Mouse (Mus musculus) hindbrain, embryonic 11.5 days (tissue): ENCODE measurements around the gene Rps6ka1. TPM values are rescaled to one million over a fixed set of nuclear protein-coding genes. Genes with fewer than 3 reads are reported as not detected.
"Not testable (repeated sequence)": the region's sequence is repeated elsewhere in the genome, so short reads cannot be mapped to it uniquely, and the experiment has no call there.

Experiments used
- ATAC-seq: fragments of 200-750 bp; cut with Nextera tagmentation; 2 replicates; pipeline ENCODE4 v1.8.0; 2017; ENCODE audit warnings: mild to moderate bottlenecking, moderate TSS enrichment, moderate library complexity; ENCODE audit not compliant: low FRiP score
- DNase-seq: peaks from one replicate; pipeline ENCODE4 v3.0.0-alpha.2; 2015; ENCODE audit warnings: low spot score
- H3K27ac ChIP-seq: fragments of 300-500 bp; sonication (generic); 2 replicates; pipeline ENCODE4 v1.5.1; 2014; ENCODE audit warnings: mild to moderate bottlenecking, low read depth, low read length
- H3K27me3 ChIP-seq: fragments of 300-500 bp; sonication (generic); 2 replicates; pipeline ENCODE4 v1.6.1; 2014; ENCODE audit warnings: mild to moderate bottlenecking, low read length, moderate library complexity, mixed read lengths; ENCODE audit not compliant: control insufficient read depth, insufficient read depth
- H3K36me3 ChIP-seq: fragments of 300-500 bp; sonication (generic); 2 replicates; pipeline ENCODE4 v1.6.1; 2014; ENCODE audit warnings: mild to moderate bottlenecking, low read length, moderate library complexity, mixed read lengths; ENCODE audit not compliant: control insufficient read depth, insufficient read depth
- H3K4me1 ChIP-seq: fragments of 300-500 bp; sonication (generic); replicated peaks from 2 replicates; pipeline ENCODE4 v1.6.1; 2014; ENCODE audit warnings: low read length, mixed read lengths; ENCODE audit not compliant: control insufficient read depth, insufficient read depth
- H3K4me2 ChIP-seq: fragments of 300-500 bp; sonication (generic); replicated peaks from 2 replicates; pipeline ENCODE4 v1.6.1; 2014; ENCODE audit warnings: mild to moderate bottlenecking, low read depth, low read length
- H3K4me3 ChIP-seq: fragments of 300-500 bp; sonication (generic); 2 replicates; pipeline ENCODE4 v1.5.1; 2014; ENCODE audit warnings: low read depth, low read length
- H3K9ac ChIP-seq: fragments of 300-500 bp; sonication (generic); 2 replicates; pipeline ENCODE4 v1.6.1; 2014; ENCODE audit warnings: low read depth, low read length
- H3K9me3 ChIP-seq: fragments of 300-500 bp; sonication (generic); 2 replicates; pipeline ENCODE4 v1.6.1; 2016; ENCODE audit warnings: low read length; ENCODE audit not compliant: control insufficient read depth
- WGBS: fragments of 180-500 bp; shearing (Covaris S2); extraction: QIAGEN DNeasy Blood & Tissue Kit; methylation state at CpG from one replicate; pipeline ENCODE4 v1.1.7; 2014; 5-methylcytosine and 5-hydroxymethylcytosine counted together
- polyA plus RNA-seq: library from polyadenylated mRNA; unstranded; fragments of >200 nt; fragmentation: Nextera tagmentation; extraction: Ambion mirVana; gene quantifications from 2 replicates; pipeline ENCODE4 v1.2.1, GENCODE M21; 2014

Gene Rps6ka1
- polyA plus RNA-seq, 1 experiment from 2014 or later = 27.9 TPM

DNA sequence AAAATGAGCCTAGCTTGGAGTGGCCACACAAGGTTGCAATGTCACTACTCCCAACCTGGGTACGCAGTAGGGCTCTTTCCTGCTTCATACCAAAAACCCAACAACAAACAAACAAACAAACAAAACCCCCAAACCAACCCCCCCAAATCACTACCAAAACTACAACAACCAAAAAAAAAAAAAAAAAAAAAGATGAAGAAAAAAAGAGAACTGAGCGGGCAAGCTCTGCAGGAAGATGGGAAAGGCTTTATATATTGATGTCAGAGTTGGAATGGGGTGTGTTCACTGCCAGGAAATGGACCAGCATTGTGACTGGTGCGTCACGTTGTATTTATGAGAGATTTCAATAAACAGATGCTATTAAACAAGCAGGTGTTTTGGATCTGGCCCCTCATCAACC lies 33.0 kb downstream of the Rps6ka1 start:
- Histone ChIP-seq H3K27ac (no peak overlapping the region), H3K9me3 (no peaks in the 10 kb centered on the region), H3K36me3 (no peaks in the 10 kb centered on the region), H3K4me1 (no peaks in the 10 kb centered on the region), H3K9ac (no peak overlapping the region), H3K4me2 (no peak overlapping the region), H3K27me3 (no peaks in the 10 kb centered on the region), H3K4me3 (no peak overlapping the region)
- DNase-seq (no peak), ATAC-seq (no peak)
- WGBS = 90% methylated on average over 4 of the region's 4 CpGs

GRCm38 (mm10) chr4:133853630-133854029 lies 34.0 kb downstream of the Rps6ka1 start:
- ATAC-seq = no peak
- 62% methylated on average over 10 of the region's 10 CpGs for WGBS

DNA sequence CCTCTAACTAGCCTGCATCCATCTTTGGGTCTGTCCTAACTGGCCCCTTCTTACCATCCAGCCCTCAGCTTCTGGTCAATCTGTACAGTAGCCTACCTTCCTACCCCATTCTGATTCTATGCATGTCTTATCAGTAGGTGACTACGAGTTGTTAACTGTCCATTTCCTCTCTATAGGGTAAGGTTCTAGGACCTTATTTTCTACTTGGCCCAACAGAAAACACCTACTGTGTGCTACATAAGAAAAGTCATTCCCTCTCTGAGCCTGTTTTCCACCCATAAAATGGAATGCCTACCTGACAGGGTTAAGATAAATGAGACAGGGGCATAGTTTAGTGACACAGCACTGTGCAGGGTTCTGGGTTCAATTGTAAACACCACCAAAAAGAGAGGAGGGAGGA lies 41.0 kb downstream of the Rps6ka1 start:
- Histone ChIP-seq H3K4me3 (no peak overlapping the region), H3K27ac (no peak overlapping the region), H3K9me3 (no peaks in the 10 kb centered on the region), H3K4me1 (no peaks in the 10 kb centered on the region), H3K4me2 (no peak overlapping the region), H3K27me3 (no peaks in the 10 kb centered on the region), H3K9ac (no peak overlapping the region), H3K36me3 (no peaks in the 10 kb centered on the region)
- no peak for ATAC-seq
- DNase-seq = no peak
- 84% methylated on average over 1 of the region's 1 CpGs for WGBS

More at GRCm38 (mm10) chr4:133853630-133854029, 34.0 kb downstream of the Rps6ka1 start:
- no peaks in the 10 kb centered on the region for H3K27me3 ChIP-seq
- H3K27ac ChIP-seq = no peak overlapping the region
- no peaks in the 10 kb centered on the region for H3K36me3 ChIP-seq
- no peaks in the 10 kb centered on the region for H3K9me3 ChIP-seq
- H3K4me1 ChIP-seq = no peaks in the 10 kb centered on the region
- H3K4me3 ChIP-seq = no peak overlapping the region
- no peak overlapping the region for H3K9ac ChIP-seq
- H3K4me2 ChIP-seq = no peak overlapping the region
- DNase-seq = no peak

GRCm38 (mm10) chr4:133845060-133845459 lies 42.5 kb downstream of the Rps6ka1 start:
- Histone ChIP-seq H3K4me2 (no peak overlapping the region), H3K4me1 (no peaks in the 10 kb centered on the region), H3K27ac (no peak overlapping the region), H3K36me3 (no peaks in the 10 kb centered on the region), H3K9me3 (no peaks in the 10 kb centered on the region), H3K4me3 (no peak overlapping the region), H3K27me3 (no peaks in the 10 kb centered on the region), H3K9ac (no peak overlapping the region)
- WGBS = 89% methylated on average over 9 of the region's 9 CpGs
- ATAC-seq (no peak), DNase-seq (no peak)

- DNase-seq (no peak), ATAC-seq (no peak)
Measured at GRCm38 (mm10) chr4:133844209-133844841, 43.3 kb downstream of the Rps6ka1 start.

GRCm38 (mm10) chr4:133842992-133843737 lies 44.4 kb downstream of the Rps6ka1 start:
- no peaks in the 10 kb centered on the region for H3K9me3 ChIP-seq
- DNase-seq (no peak), ATAC-seq (no peak)
- H3K27ac ChIP-seq = no peak overlapping the region
- 92% methylated on average over 10 of the region's 10 CpGs for WGBS
- no peak overlapping the region for H3K4me2 ChIP-seq
- no peaks in the 10 kb centered on the region for H3K4me1 ChIP-seq
- no peak overlapping the region for H3K9ac ChIP-seq
- H3K36me3 ChIP-seq = no peaks in the 10 kb centered on the region
- no peak overlapping the region for H3K4me3 ChIP-seq
- H3K27me3 ChIP-seq = no peaks in the 10 kb centered on the region

More at GRCm38 (mm10) chr4:133844209-133844841, 43.3 kb downstream of the Rps6ka1 start:
- Histone ChIP-seq H3K4me3 (no peak overlapping the region), H3K4me2 (no peak overlapping the region), H3K4me1 (no peaks in the 10 kb centered on the region), H3K36me3 (no peaks in the 10 kb centered on the region), H3K9me3 (no peaks in the 10 kb centered on the region), H3K27ac (no peak overlapping the region), H3K27me3 (no peaks in the 10 kb centered on the region), H3K9ac (no peak overlapping the region)
- 76% methylated on average over 14 of the region's 14 CpGs for WGBS

DNA sequence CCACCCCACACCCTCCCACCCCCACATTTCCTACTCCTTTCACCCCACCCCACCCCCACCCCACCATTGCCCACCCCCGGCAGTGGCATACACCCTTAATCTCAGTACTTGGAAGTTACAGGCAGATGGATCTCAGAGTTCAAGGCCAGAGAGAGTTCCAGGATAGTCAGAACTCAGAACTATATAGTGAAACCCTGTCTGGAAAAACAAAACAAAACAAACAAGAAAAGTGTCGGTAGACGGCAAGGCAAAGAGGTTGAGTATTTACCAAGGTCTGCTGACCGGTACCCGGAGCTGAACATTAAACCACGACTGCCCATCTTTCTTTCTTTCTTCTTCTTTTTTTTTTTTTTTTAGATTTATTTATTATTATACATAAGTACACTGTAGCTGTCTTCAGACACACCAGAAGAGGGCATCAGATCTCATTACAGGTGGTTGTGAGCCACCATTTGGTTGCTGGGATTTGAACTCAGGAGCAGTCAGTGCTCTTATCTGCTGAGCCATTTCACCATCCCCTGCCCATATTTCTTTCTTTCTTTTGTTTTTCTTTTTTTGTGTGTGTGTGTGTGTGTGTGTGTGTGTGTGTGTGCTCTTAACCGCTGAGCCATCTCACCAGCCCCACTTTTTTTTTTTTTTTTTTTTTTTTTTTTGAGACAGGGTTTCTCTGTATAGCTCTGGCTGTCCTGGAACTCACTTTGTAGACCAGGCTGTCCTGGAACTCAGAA lies 45.7 kb downstream of the Rps6ka1 start:
- not testable (repeated sequence) for H3K4me1 ChIP-seq, H3K4me2 ChIP-seq, H3K27me3 ChIP-seq, DNase-seq, H3K9me3 ChIP-seq, ATAC-seq, H3K36me3 ChIP-seq, H3K9ac ChIP-seq, H3K4me3 ChIP-seq, H3K27ac ChIP-seq
- WGBS = 94% methylated on average over 7 of the region's 7 CpGs

GRCm38 (mm10) chr4:133841035-133841434 lies 46.6 kb downstream of the Rps6ka1 start:
- H3K4me1 ChIP-seq = no peaks in the 10 kb centered on the region
- ATAC-seq (no peak), DNase-seq (no peak)
- no peak overlapping the region for H3K4me3 ChIP-seq
- WGBS = 41% methylated on average over 9 of the region's 9 CpGs
- H3K9me3 ChIP-seq = no peaks in the 10 kb centered on the region
- H3K36me3 ChIP-seq = no peaks in the 10 kb centered on the region
- H3K4me2 ChIP-seq = no peak overlapping the region
- H3K27me3 ChIP-seq = no peaks in the 10 kb centered on the region
- no peak overlapping the region for H3K27ac ChIP-seq
- H3K9ac ChIP-seq = no peak overlapping the region
